Mouse (Mus musculus): Measurements from ENCODE around the gene 4930507D05Rik. TPM values are rescaled to one million over a fixed set of nuclear protein-coding genes. Genes with fewer than 3 reads are reported as not detected.

Gene 4930507D05Rik
- polyA plus RNA-seq (2015; fragmentation: Nextera tagmentation; extraction: Ambion mirVana) = 0.50 and 0.55 TPM in 2 replicates

GRCm38 (mm10) chr10:62449364-62450279 is at the start of gene 4930507D05Rik, which contains the start of gene Supv3l1:
4930507D05Rik (plus strand) TSS chr10:62449489.
Supv3l1 (minus strand) TSS chr10:62449738.
- Histone ChIP-seq H3K9me3 (ENCODE audit: control insufficient read depth, low read length) (no peaks in the 10 kb centered on the region), H3K4me3 (ENCODE audit: low read length) (peak within 1 kb of the TSS; percentile 98), H3K27me3 (ENCODE audit: control insufficient read depth, insufficient read depth, low read depth, low read length) (no peaks in the 10 kb centered on the region), H3K4me2 (ENCODE audit: low read depth, low read length) (peak within 1 kb of the TSS; percentile 79), H3K4me1 (replicated peaks; ENCODE audit: control insufficient read depth, insufficient read depth, low read length) (peaks cover 11% of the 10 kb centered on the region), H3K9ac (ENCODE audit: low read length) (peak within 1 kb of the TSS; percentile 99), H3K27ac (ENCODE audit: low read length) (peak within 1 kb of the TSS; percentile 79), H3K36me3 (ENCODE audit: control insufficient read depth, insufficient read depth, low read length) (peaks cover 11% of the 10 kb centered on the region)
- peak; percentile 92 for ATAC-seq (ENCODE audit: low read depth)
- under 1% methylated on average over 72 of the region's 73 CpGs for WGBS

DNA sequence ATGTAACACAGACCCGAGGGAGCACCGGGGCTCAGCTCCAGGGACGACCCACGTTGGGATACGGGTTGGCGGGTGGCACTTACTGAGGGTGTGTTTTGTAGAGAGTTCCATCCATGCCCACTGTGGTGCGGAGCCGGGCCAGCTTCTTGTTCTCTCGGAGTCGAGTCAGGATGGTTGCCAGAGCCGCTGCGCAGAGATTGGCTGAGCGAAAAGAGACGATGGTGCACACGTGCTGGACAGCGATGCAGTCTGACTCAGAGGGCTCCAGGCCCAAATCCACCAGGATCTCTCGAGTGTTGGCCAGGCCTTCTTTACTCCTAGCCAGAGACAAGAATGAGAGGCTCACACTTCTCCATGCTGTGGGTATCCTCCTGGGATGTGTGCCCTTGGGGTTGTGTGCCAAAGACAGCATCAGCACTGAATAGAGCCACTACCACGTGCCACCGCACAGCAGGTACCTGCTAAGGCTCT is 47.6 kb upstream of the 4930507D05Rik start:
- Histone ChIP-seq H3K4me1 (replicated peaks; ENCODE audit: control insufficient read depth, insufficient read depth, low read length) (no peaks in the 10 kb centered on the region), H3K9ac (ENCODE audit: low read length) (no peak overlapping the region), H3K4me2 (ENCODE audit: low read depth, low read length) (no peak overlapping the region), H3K27ac (ENCODE audit: low read length) (no peak overlapping the region), H3K4me3 (ENCODE audit: low read length) (no peak overlapping the region), H3K9me3 (ENCODE audit: control insufficient read depth, low read length) (no peaks in the 10 kb centered on the region), H3K27me3 (ENCODE audit: control insufficient read depth, insufficient read depth, low read depth, low read length) (no peaks in the 10 kb centered on the region; the same call in 1 of the 2 replicates), H3K36me3 (ENCODE audit: control insufficient read depth, insufficient read depth, low read length) (no peaks in the 10 kb centered on the region)
- 71% methylated on average over 19 of the region's 19 CpGs for WGBS
- no peak for ATAC-seq (ENCODE audit: low read depth)

GRCm38 (mm10) chr10:62404901-62405300 is 44.4 kb upstream of the 4930507D05Rik start:
- peak; percentile 72 for ATAC-seq (ENCODE audit: low read depth)
- Histone ChIP-seq H3K4me3 (ENCODE audit: low read length) (peak overlapping the region; percentile 12; the same call in 1 of the 2 replicates), H3K27ac (ENCODE audit: low read length) (no peak overlapping the region), H3K36me3 (ENCODE audit: control insufficient read depth, insufficient read depth, low read length) (no peaks in the 10 kb centered on the region), H3K4me1 (replicated peaks; ENCODE audit: control insufficient read depth, insufficient read depth, low read length) (no peaks in the 10 kb centered on the region), H3K9me3 (ENCODE audit: control insufficient read depth, low read length) (no peaks in the 10 kb centered on the region), H3K9ac (ENCODE audit: low read length) (no peak overlapping the region), H3K27me3 (ENCODE audit: control insufficient read depth, insufficient read depth, low read depth, low read length) (no peaks in the 10 kb centered on the region; the same call in 1 of the 2 replicates), H3K4me2 (ENCODE audit: low read depth, low read length) (peak overlapping the region; percentile 36)
- WGBS = 35% methylated on average over 14 of the region's 14 CpGs

DNA sequence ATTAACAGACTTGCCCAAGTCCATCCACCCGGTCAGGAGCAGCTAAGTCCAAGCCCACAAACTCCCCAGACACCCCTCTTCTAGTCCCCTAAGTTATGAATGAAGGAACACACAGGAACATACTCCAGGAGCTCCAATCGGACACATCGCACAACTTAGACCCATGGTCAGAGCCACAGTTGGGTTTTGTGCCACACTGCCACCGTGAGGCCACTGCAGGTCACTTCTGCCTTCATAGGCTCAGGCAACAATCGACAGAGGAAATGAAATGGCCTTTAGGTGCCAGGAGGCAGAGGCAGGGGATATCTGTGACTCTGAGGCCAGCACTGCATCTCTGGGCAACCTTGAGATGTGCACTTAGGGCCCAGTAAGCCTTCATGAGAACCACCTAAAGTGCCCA is 38.3 kb upstream of the 4930507D05Rik start:
- Histone ChIP-seq H3K27me3 (ENCODE audit: control insufficient read depth, insufficient read depth, low read depth, low read length) (no peaks in the 10 kb centered on the region), H3K9ac (ENCODE audit: low read length) (no peak overlapping the region), H3K36me3 (ENCODE audit: control insufficient read depth, insufficient read depth, low read length) (no peaks in the 10 kb centered on the region), H3K9me3 (ENCODE audit: control insufficient read depth, low read length) (no peaks in the 10 kb centered on the region), H3K4me3 (ENCODE audit: low read length) (no peak overlapping the region), H3K4me2 (ENCODE audit: low read depth, low read length) (no peak overlapping the region), H3K27ac (ENCODE audit: low read length) (no peak overlapping the region), H3K4me1 (replicated peaks; ENCODE audit: control insufficient read depth, insufficient read depth, low read length) (peaks cover 6% of the 10 kb centered on the region; the same call in 1 of the 2 replicates)
- WGBS = 5% methylated on average over 5 of the region's 5 CpGs
- ATAC-seq (ENCODE audit: low read depth) = 0 out of 2 replicates have a peak, but pooled peaks have one; percentile 16

GRCm38 (mm10) chr10:62411431-62412410 is 37.6 kb upstream of the 4930507D05Rik start:
- no peak for ATAC-seq (ENCODE audit: low read depth)

DNA sequence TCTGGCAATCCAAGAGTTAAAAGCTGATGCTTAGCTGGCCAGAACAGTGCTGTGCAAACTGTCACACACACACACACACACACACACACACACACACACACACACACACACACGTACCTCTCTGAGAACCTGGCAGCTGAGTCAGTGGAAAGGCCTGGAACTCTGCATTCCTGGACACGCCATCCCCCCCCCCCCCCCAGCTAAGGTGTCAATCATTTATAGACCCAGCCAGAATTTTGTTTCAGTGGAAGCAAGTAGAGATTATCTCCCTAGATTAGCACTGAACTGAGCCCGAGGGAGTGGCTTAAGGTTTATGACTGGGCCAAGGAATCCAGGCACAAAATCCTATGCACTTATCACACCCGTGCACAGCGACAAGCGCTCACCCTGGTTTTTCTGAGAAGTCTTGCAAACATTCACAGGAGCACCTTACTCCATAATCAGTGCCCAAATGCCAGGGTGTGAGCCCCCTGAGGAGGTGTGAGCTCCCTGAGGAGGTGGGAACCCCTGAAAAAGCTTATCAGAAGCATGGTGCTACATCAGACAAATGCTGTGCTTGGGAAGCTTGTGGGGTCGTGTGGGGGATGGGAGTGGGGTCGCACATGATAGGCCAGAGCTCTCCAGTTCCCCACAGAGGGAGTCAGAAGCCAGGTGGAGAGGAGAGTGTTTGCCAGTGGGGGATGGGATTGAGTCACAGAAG is 36.2 kb upstream of the 4930507D05Rik start:
- Histone ChIP-seq H3K36me3 (ENCODE audit: control insufficient read depth, insufficient read depth, low read length) (no peaks in the 10 kb centered on the region), H3K4me2 (ENCODE audit: low read depth, low read length) (no peak overlapping the region; the same call in 1 of the 2 replicates), H3K27ac (ENCODE audit: low read length) (peak overlapping the region; percentile 96), H3K4me1 (replicated peaks; ENCODE audit: control insufficient read depth, insufficient read depth, low read length) (peaks cover 6% of the 10 kb centered on the region; the same call in 1 of the 2 replicates), H3K9me3 (ENCODE audit: control insufficient read depth, low read length) (no peaks in the 10 kb centered on the region), H3K9ac (ENCODE audit: low read length) (0 out of 2 replicates have a peak overlapping the region, but pooled peaks have one; percentile 5), H3K4me3 (ENCODE audit: low read length) (no peak overlapping the region), H3K27me3 (ENCODE audit: control insufficient read depth, insufficient read depth, low read depth, low read length) (no peaks in the 10 kb centered on the region)
- WGBS = 8% methylated on average over 8 of the region's 8 CpGs
- ATAC-seq (ENCODE audit: low read depth) = peak; percentile 80

More at GRCm38 (mm10) chr10:62411431-62412410, 37.6 kb upstream of the 4930507D05Rik start:
- H3K9ac ChIP-seq (ENCODE audit: low read length) = no peak overlapping the region
- H3K27me3 ChIP-seq (ENCODE audit: control insufficient read depth, insufficient read depth, low read depth, low read length) = no peaks in the 10 kb centered on the region
- H3K27ac ChIP-seq (ENCODE audit: low read length) = no peak overlapping the region
- H3K4me2 ChIP-seq (ENCODE audit: low read depth, low read length) = no peak overlapping the region
- whole genome bisulfite sequencing = 62% methylated on average over 19 of the region's 19 CpGs
- H3K4me3 ChIP-seq (ENCODE audit: low read length) = no peak overlapping the region
- H3K9me3 ChIP-seq (ENCODE audit: control insufficient read depth, low read length) = no peaks in the 10 kb centered on the region
- H3K36me3 ChIP-seq (ENCODE audit: control insufficient read depth, insufficient read depth, low read length) = no peaks in the 10 kb centered on the region
- peaks cover 6% of the 10 kb centered on the region; the same call in 1 of the 2 replicates for H3K4me1 ChIP-seq (replicated peaks; ENCODE audit: control insufficient read depth, insufficient read depth, low read length)

DNA sequence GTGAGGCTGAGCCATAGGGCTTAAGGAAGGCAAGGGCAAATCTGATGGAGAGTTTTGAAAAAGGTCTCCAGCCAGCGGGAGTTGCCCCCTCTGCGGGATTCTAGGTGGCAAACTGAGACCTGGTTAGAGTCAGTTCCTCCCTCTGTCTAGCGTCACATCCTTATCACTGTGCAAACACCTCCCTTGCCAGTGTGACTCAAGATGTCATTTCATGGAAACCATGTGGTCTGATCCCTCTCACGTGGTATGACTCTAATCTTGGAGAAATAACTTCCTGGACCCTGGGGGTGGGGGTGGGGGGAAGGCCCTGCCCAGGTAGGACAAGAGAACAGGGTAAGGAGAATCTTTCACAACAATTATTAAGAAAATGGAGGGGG is 35.7 kb upstream of the 4930507D05Rik start:
- peaks cover 6% of the 10 kb centered on the region; the same call in 1 of the 2 replicates for H3K4me1 ChIP-seq (replicated peaks; ENCODE audit: control insufficient read depth, insufficient read depth, low read length)
- H3K4me2 ChIP-seq (ENCODE audit: low read depth, low read length) = no peak overlapping the region
- no peak overlapping the region for H3K9ac ChIP-seq (ENCODE audit: low read length)
- H3K9me3 ChIP-seq (ENCODE audit: control insufficient read depth, low read length) = no peaks in the 10 kb centered on the region
- ATAC-seq (ENCODE audit: low read depth) = peak; percentile 77
- H3K4me3 ChIP-seq (ENCODE audit: low read length) = no peak overlapping the region
- peak overlapping the region; percentile 96 for H3K27ac ChIP-seq (ENCODE audit: low read length)
- WGBS = 5% methylated on average over 4 of the region's 4 CpGs
- no peaks in the 10 kb centered on the region for H3K27me3 ChIP-seq (ENCODE audit: control insufficient read depth, insufficient read depth, low read depth, low read length)
- H3K36me3 ChIP-seq (ENCODE audit: control insufficient read depth, insufficient read depth, low read length) = no peaks in the 10 kb centered on the region

- no peaks in the 10 kb centered on the region for H3K9me3 ChIP-seq (ENCODE audit: control insufficient read depth, low read length)
- H3K4me2 ChIP-seq (ENCODE audit: low read depth, low read length) = no peak overlapping the region
- no peaks in the 10 kb centered on the region for H3K36me3 ChIP-seq (ENCODE audit: control insufficient read depth, insufficient read depth, low read length)
- no peaks in the 10 kb centered on the region for H3K4me1 ChIP-seq (replicated peaks; ENCODE audit: control insufficient read depth, insufficient read depth, low read length)
- H3K4me3 ChIP-seq (ENCODE audit: low read length) = no peak overlapping the region
- H3K9ac ChIP-seq (ENCODE audit: low read length) = no peak overlapping the region
- H3K27ac ChIP-seq (ENCODE audit: low read length) = no peak overlapping the region
- WGBS = 73% methylated on average over 7 of the region's 7 CpGs
- H3K27me3 ChIP-seq (ENCODE audit: control insufficient read depth, insufficient read depth, low read depth, low read length) = no peaks in the 10 kb centered on the region
- ATAC-seq (ENCODE audit: low read depth) = no peak
Measured at GRCm38 (mm10) chr10:62418831-62419356, 30.4 kb upstream of the 4930507D05Rik start.
